ENCODE assay signal across 10 mouse cellular contexts in genomic region chr13:21033176-21033575, GRCm38 (mm10). TPM values are rescaled to one million over a fixed set of nuclear protein-coding genes. Genes with fewer than 3 reads are reported as not detected.
DNase-seq lines count a peak whose midpoint lies in the region; ATAC-seq and TF ChIP-seq lines count a peak whose summit lies in the region.
"Had no signal": no experiment of that assay in that cellular context is flagged by ENCODE, and none has a peak within 500 bp of the region (broad histone marks: within the 10 kb centered on the region; RNA-seq: fewer than 3 reads in every experiment).

No protein-coding gene starts in this region.

- peak; percentile 54 for TF ChIP-seq CTCF in forebrain, postnatal 0 days (IDR thresholded peaks at IDR 0.05; ENCODE audit: low read depth)

- no peak overlapping the region for H3K4me3 ChIP-seq in neural tube, embryonic 11.5 days (ENCODE audit: low read depth, low read length)
- H3K4me3 ChIP-seq in forebrain, postnatal 0 days (ENCODE audit: low read depth, low read length) = no peak overlapping the region

- no peak; the same call in 1 of the 2 replicates for ATAC-seq in neural tube, embryonic 11.5 days (ENCODE audit: insufficient read depth, low FRiP score, low TSS enrichment)
- ATAC-seq in forebrain, postnatal 0 days = peak; percentile 77

- no peak overlapping the region for H3K9ac ChIP-seq in neural tube, embryonic 11.5 days (ENCODE audit: low read length)
- no peak overlapping the region for H3K9ac ChIP-seq in forebrain, postnatal 0 days

- no peaks in the 10 kb centered on the region for H3K4me1 ChIP-seq in neural tube, embryonic 11.5 days (ENCODE audit: control insufficient read depth, insufficient read depth, low read length)
- no peaks in the 10 kb centered on the region for H3K4me1 ChIP-seq in forebrain, postnatal 0 days (ENCODE audit: insufficient read depth)

- H3K4me2 ChIP-seq in neural tube, embryonic 11.5 days (ENCODE audit: low read depth) = no peak overlapping the region
- no peak overlapping the region for H3K4me2 ChIP-seq in forebrain, postnatal 0 days (ENCODE audit: low read depth)

- no peak overlapping the region for H3K27ac ChIP-seq in neural tube, embryonic 11.5 days (ENCODE audit: low read depth, low read length)
- no peak overlapping the region for H3K27ac ChIP-seq in forebrain, postnatal 0 days (ENCODE audit: low read depth, low read length)

- DNase-seq in neural tube, embryonic 11.5 days (ENCODE audit: low spot score) = peak; percentile 29
- DNase-seq in neural tube, embryonic 10.5 days (ENCODE audit: extremely low spot score, low spot score) = no peak
- DNase-seq in forebrain, postnatal 0 days = peak; percentile 62
- DNase-seq in mesoderm, embryonic 11.5 days (ENCODE audit: low read depth, low spot score) = peak; percentile 9
- no peak for DNase-seq in ovary, postnatal 36 days (ENCODE audit: low spot score)
- DNase-seq in c-Kit-positive CD71-positive TER-119-positive erythroid progenitor cells, embryonic 14.5 days (ENCODE audit: low spot score) = no peak
- DNase-seq in thymus, postnatal 10 days (ENCODE audit: low spot score in 2 of 2) = no peak
- DNase-seq: heart, postnatal 4 days had no signal

- H3K27me3 ChIP-seq in neural tube, embryonic 11.5 days (ENCODE audit: control insufficient read depth, insufficient read depth, low read length) = no peaks in the 10 kb centered on the region
- no peaks in the 10 kb centered on the region for H3K27me3 ChIP-seq in forebrain, postnatal 0 days (ENCODE audit: insufficient read depth, low read length)

- H3K36me3 ChIP-seq in neural tube, embryonic 11.5 days (ENCODE audit: control insufficient read depth, insufficient read depth, low read length) = no peaks in the 10 kb centered on the region
- H3K36me3 ChIP-seq in forebrain, postnatal 0 days (ENCODE audit: insufficient read depth) = no peaks in the 10 kb centered on the region

- H3K9me3 ChIP-seq in neural tube, embryonic 11.5 days (ENCODE audit: control insufficient read depth, low read length) = no peaks in the 10 kb centered on the region
- no peaks in the 10 kb centered on the region for H3K9me3 ChIP-seq in forebrain, postnatal 0 days (ENCODE audit: low read length)

- 51% methylated on average over 3 of the region's 3 CpGs for WGBS in neural tube, embryonic 11.5 days
- WGBS in forebrain, postnatal 0 days = 44% methylated on average over 3 of the region's 3 CpGs

RNA-seq across cellular contexts. Expression of gene Olfr1370, which starts 41.6 kb away (rescaled TPM):
- polyA plus RNA-seq in neural tube, embryonic 11.5 days (2014; fragmentation: Nextera tagmentation; extraction: Ambion mirVana) = not detected in 2 replicates
- total RNA-seq in forebrain, postnatal 0 days (2014; rRNA removed) = not detected in 2 replicates
- not detected in 2 replicates for polyA plus RNA-seq in forebrain, postnatal 0 days (2015; fragmentation: Nextera tagmentation; extraction: Ambion mirVana)
- total RNA-seq: heart, postnatal 4 days; MEL had no signal
- polyA plus RNA-seq: limb, embryonic 14.5 days had no signal

Comparison
In these comparisons a context has a peak if more than half of its experiments do, and no peak if none do; other contexts are left out.
1. DNase-seq: peak in neural tube, embryonic 11.5 days (single experiment), forebrain, postnatal 0 days (single experiment) and mesoderm, embryonic 11.5 days (single experiment); none in neural tube, embryonic 10.5 days (single experiment), ovary, postnatal 36 days (single experiment), c-Kit-positive CD71-positive TER-119-positive erythroid progenitor cells, embryonic 14.5 days (single experiment) and thymus, postnatal 10 days (0 of 2).